Mouse (Mus musculus) lung, embryonic 16.5 days (tissue): Measurements from ENCODE around the gene Aqp3. TPM values are rescaled to one million over a fixed set of nuclear protein-coding genes. Genes with fewer than 3 reads are reported as not detected.
A peak's percentile ranks its signal among the peaks of the same experiment; 100 is the strongest.

ENCODE experiments used
- ATAC-seq: fragments of 200-750 bp; cut with Nextera tagmentation; 2 replicates; pipeline ENCODE4 v1.8.0; 2017; ENCODE audit warnings: low read depth, mild to moderate bottlenecking, moderate library complexity
- H3K27ac ChIP-seq: fragments of 300-500 bp; sonication (generic); 2 replicates; pipeline ENCODE4 v1.5.1; 2014; ENCODE audit warnings: mild to moderate bottlenecking, control low read depth, low read length
- H3K27me3 ChIP-seq: fragments of 300-500 bp; sonication (generic); 2 replicates; pipeline ENCODE4 v1.6.1; 2014; ENCODE audit warnings: low read depth, low read length, mixed read lengths; ENCODE audit not compliant: control insufficient read depth, insufficient read depth
- H3K36me3 ChIP-seq: fragments of 300-500 bp; sonication (generic); 2 replicates; pipeline ENCODE4 v1.6.1; 2014; ENCODE audit warnings: low read length; ENCODE audit not compliant: control insufficient read depth, insufficient read depth
- H3K4me1 ChIP-seq: fragments of 300-500 bp; sonication (generic); replicated peaks from 2 replicates; pipeline ENCODE4 v1.6.1; 2014; ENCODE audit warnings: low read length, mixed read lengths; ENCODE audit not compliant: control insufficient read depth, insufficient read depth
- H3K4me2 ChIP-seq: fragments of 300-500 bp; sonication (generic); 2 replicates; pipeline ENCODE4 v1.6.1; 2014; ENCODE audit warnings: low read depth, low read length, control low read depth
- H3K4me3 ChIP-seq: fragments of 300-500 bp; sonication (generic); 2 replicates; pipeline ENCODE4 v1.5.1; 2014; ENCODE audit warnings: mild to moderate bottlenecking, low read length, control low read depth
- H3K9ac ChIP-seq: fragments of 300-500 bp; sonication (generic); 2 replicates; pipeline ENCODE4 v1.6.1; 2014; ENCODE audit warnings: low read length, control low read depth
- H3K9me3 ChIP-seq: fragments of 300-500 bp; sonication (generic); 2 replicates; pipeline ENCODE4 v1.6.1; 2016; ENCODE audit warnings: low read length; ENCODE audit not compliant: control insufficient read depth
- WGBS: fragments of 180-500 bp; shearing (Covaris S2); extraction: QIAGEN DNeasy Blood & Tissue Kit; methylation state at CpG from one replicate; pipeline ENCODE4 v1.1.7; 2014; 5-methylcytosine and 5-hydroxymethylcytosine counted together
- polyA plus RNA-seq: library from polyadenylated mRNA; unstranded; fragments of >200 nt; fragmentation: Nextera tagmentation; extraction: Ambion mirVana; gene quantifications from 2 replicates; pipeline ENCODE4 v1.2.1, GENCODE M21; 2015

Aqp3 gene
- polyA plus RNA-seq, 1 experiment from 2014 or later, result 1.5 TPM

- Histone ChIP-seq H3K4me2 (no peak overlapping the region), H3K4me1 (no peaks in the 10 kb centered on the region), H3K27ac (no peak overlapping the region), H3K9me3 (no peaks in the 10 kb centered on the region), H3K4me3 (no peak overlapping the region), H3K27me3 (no peaks in the 10 kb centered on the region), H3K9ac (no peak overlapping the region), H3K36me3 (no peaks in the 10 kb centered on the region)
- WGBS, result 71% methylated on average over 10 of the region's 10 CpGs
- no peak for ATAC-seq
Measured at GRCm38 (mm10) chr4:41108717-41109425, 10.9 kb upstream of the Aqp3 start.

- Histone ChIP-seq H3K27ac (no peak overlapping the region), H3K4me3 (no peak overlapping the region), H3K9ac (no peak overlapping the region), H3K9me3 (no peaks in the 10 kb centered on the region), H3K27me3 (no peaks in the 10 kb centered on the region), H3K36me3 (no peaks in the 10 kb centered on the region), H3K4me1 (no peaks in the 10 kb centered on the region), H3K4me2 (no peak overlapping the region)
- ATAC-seq, result no peak
- WGBS, result 41% methylated on average over 4 of the region's 4 CpGs
Measured at GRCm38 (mm10) chr4:41107440-41107839, 9.5 kb upstream of the Aqp3 start.

GRCm38 (mm10) chr4:41102901-41103300, 4.9 kb upstream of the Aqp3 start:
- H3K9ac ChIP-seq, result no peak overlapping the region
- H3K4me3 ChIP-seq, result no peak overlapping the region
- H3K4me1 ChIP-seq, result peaks cover 8% of the 10 kb centered on the region
- H3K4me2 ChIP-seq, result no peak overlapping the region
- no peak for ATAC-seq
- H3K36me3 ChIP-seq, result no peaks in the 10 kb centered on the region
- H3K9me3 ChIP-seq, result no peaks in the 10 kb centered on the region
- H3K27ac ChIP-seq, result no peak overlapping the region
- peaks cover 9% of the 10 kb centered on the region for H3K27me3 ChIP-seq

- Histone ChIP-seq H3K4me3 (no peak overlapping the region), H3K4me1 (peaks cover 17% of the 10 kb centered on the region), H3K27me3 (peaks cover 17% of the 10 kb centered on the region), H3K36me3 (no peaks in the 10 kb centered on the region), H3K9ac (no peak overlapping the region), H3K9me3 (no peaks in the 10 kb centered on the region), H3K4me2 (no peak overlapping the region), H3K27ac (no peak overlapping the region)
- 69% methylated on average over 1 of the region's 1 CpGs for WGBS
- no peak for ATAC-seq
Measured at GRCm38 (mm10) chr4:41100986-41101385, 3.0 kb upstream of the Aqp3 start.

- H3K4me1 ChIP-seq, result peaks cover 24% of the 10 kb centered on the region
- H3K27ac ChIP-seq, result no peak overlapping the region
- WGBS, result 12% methylated on average over 11 of the region's 11 CpGs
- no peaks in the 10 kb centered on the region for H3K9me3 ChIP-seq
- no peaks in the 10 kb centered on the region for H3K36me3 ChIP-seq
- no peak overlapping the region; the same call in 1 of the 2 replicates for H3K9ac ChIP-seq
- H3K4me2 ChIP-seq, result peak overlapping the region; percentile 86
- peak overlapping the region; percentile 47 for H3K4me3 ChIP-seq
- peaks cover 17% of the 10 kb centered on the region for H3K27me3 ChIP-seq
- no peak for ATAC-seq
Measured at GRCm38 (mm10) chr4:41098577-41098951, 581 bp upstream of the Aqp3 start.

- Histone ChIP-seq H3K27me3 (peaks cover 17% of the 10 kb centered on the region), H3K4me3 (no peak overlapping the region), H3K4me1 (peaks cover 24% of the 10 kb centered on the region), H3K9ac (no peak overlapping the region), H3K36me3 (no peaks in the 10 kb centered on the region), H3K27ac (no peak overlapping the region), H3K9me3 (no peaks in the 10 kb centered on the region), H3K4me2 (no peak overlapping the region)
- ATAC-seq, result no peak
- 61% methylated on average over 13 of the region's 13 CpGs for WGBS
Measured at GRCm38 (mm10) chr4:41097381-41097780, 602 bp downstream of the Aqp3 start.

- Histone ChIP-seq H3K4me3 (no peak overlapping the region), H3K27me3 (peaks cover 17% of the 10 kb centered on the region), H3K36me3 (no peaks in the 10 kb centered on the region), H3K27ac (no peak overlapping the region), H3K4me2 (no peak overlapping the region), H3K4me1 (peaks cover 24% of the 10 kb centered on the region), H3K9ac (no peak overlapping the region), H3K9me3 (no peaks in the 10 kb centered on the region)
- no peak for ATAC-seq
- WGBS, result 69% methylated on average over 5 of the region's 5 CpGs
Measured at GRCm38 (mm10) chr4:41096794-41097193, 1.2 kb downstream of the Aqp3 start.

GRCm38 (mm10) chr4:41096169-41096568, 1.8 kb downstream of the Aqp3 start:
- Histone ChIP-seq H3K36me3 (no peaks in the 10 kb centered on the region), H3K27me3 (peaks cover 17% of the 10 kb centered on the region), H3K4me1 (peaks cover 24% of the 10 kb centered on the region), H3K9me3 (no peaks in the 10 kb centered on the region), H3K27ac (no peak overlapping the region), H3K4me2 (no peak overlapping the region), H3K9ac (no peak overlapping the region), H3K4me3 (no peak overlapping the region)
- ATAC-seq, result no peak
- WGBS, result 51% methylated on average over 7 of the region's 8 CpGs

- H3K27ac ChIP-seq, result no peak overlapping the region
- WGBS, result 35% methylated on average over 9 of the region's 9 CpGs
- no peaks in the 10 kb centered on the region for H3K9me3 ChIP-seq
- ATAC-seq, result peak; percentile 80
- H3K4me1 ChIP-seq, result peaks cover 24% of the 10 kb centered on the region
- H3K4me3 ChIP-seq, result no peak overlapping the region
- H3K4me2 ChIP-seq, result no peak overlapping the region
- H3K36me3 ChIP-seq, result no peaks in the 10 kb centered on the region
- peaks cover 17% of the 10 kb centered on the region for H3K27me3 ChIP-seq
- H3K9ac ChIP-seq, result no peak overlapping the region
Measured at GRCm38 (mm10) chr4:41094361-41094760, 3.6 kb downstream of the Aqp3 start.

GRCm38 (mm10) chr4:41092958-41093357, 5.0 kb downstream of the Aqp3 start:
- H3K9me3 ChIP-seq, result no peaks in the 10 kb centered on the region
- H3K4me2 ChIP-seq, result no peak overlapping the region
- no peaks in the 10 kb centered on the region for H3K36me3 ChIP-seq
- H3K9ac ChIP-seq, result no peak overlapping the region
- WGBS, result 58% methylated on average over 1 of the region's 1 CpGs
- ATAC-seq, result no peak
- no peak overlapping the region for H3K4me3 ChIP-seq
- peaks cover 8% of the 10 kb centered on the region for H3K27me3 ChIP-seq
- H3K4me1 ChIP-seq, result peaks cover 16% of the 10 kb centered on the region
- no peak overlapping the region for H3K27ac ChIP-seq
